Mouse (Mus musculus) kidney, embryonic 14.5 days (tissue): ENCODE measurements around the gene Prss36. TPM values are rescaled to one million over a fixed set of nuclear protein-coding genes. Genes with fewer than 3 reads are reported as not detected.
A peak's percentile ranks its signal among the peaks of the same experiment; 100 is the strongest.

Source experiments
- ATAC-seq: fragments of 200-750 bp; cut with Nextera tagmentation; 2 replicates; pipeline ENCODE4 v1.8.0; 2017; ENCODE audit warnings: moderate number of reproducible peaks, mild to moderate bottlenecking, moderate TSS enrichment, moderate library complexity; ENCODE audit not compliant: low FRiP score, low TSS enrichment
- H3K27ac ChIP-seq: fragments of 300-500 bp; sonication (generic); 2 replicates; pipeline ENCODE4 v1.5.1; 2014; ENCODE audit warnings: low read depth, mild to moderate bottlenecking, low read length, moderate library complexity, mixed read lengths
- H3K27me3 ChIP-seq: fragments of 300-500 bp; sonication (generic); 2 replicates; pipeline ENCODE4 v1.6.1; 2014; ENCODE audit warnings: mild to moderate bottlenecking, low read length; ENCODE audit not compliant: control insufficient read depth, insufficient read depth
- H3K36me3 ChIP-seq: fragments of 300-500 bp; sonication (generic); 2 replicates; pipeline ENCODE4 v1.6.1; 2014; ENCODE audit warnings: low read length, mixed read lengths; ENCODE audit not compliant: control insufficient read depth, insufficient read depth
- H3K4me1 ChIP-seq: fragments of 300-500 bp; sonication (generic); 2 replicates; pipeline ENCODE4 v1.6.1; 2014; ENCODE audit warnings: low read length, mixed read lengths; ENCODE audit not compliant: control insufficient read depth, insufficient read depth
- H3K4me2 ChIP-seq: fragments of 300-500 bp; sonication (generic); replicated peaks from 2 replicates; pipeline ENCODE4 v1.6.1; 2014; ENCODE audit warnings: low read depth, mild to moderate bottlenecking, low read length
- H3K4me3 ChIP-seq: fragments of 300-500 bp; sonication (generic); 2 replicates; pipeline ENCODE4 v1.5.1; 2014; ENCODE audit warnings: mild to moderate bottlenecking, low read length
- H3K9ac ChIP-seq: fragments of 300-500 bp; sonication (generic); 2 replicates; pipeline ENCODE4 v1.6.1; 2014; ENCODE audit warnings: low read depth, mild to moderate bottlenecking, low read length, moderate library complexity
- H3K9me3 ChIP-seq: fragments of 300-500 bp; sonication (generic); 2 replicates; pipeline ENCODE4 v1.6.1; 2016; ENCODE audit warnings: low read length; ENCODE audit not compliant: control insufficient read depth
- WGBS: fragments of 180-500 bp; shearing (Covaris S2); extraction: QIAGEN DNeasy Blood & Tissue Kit; methylation state at CpG from one replicate; pipeline ENCODE4 v1.1.7; 2014; 5-methylcytosine and 5-hydroxymethylcytosine counted together
- polyA plus RNA-seq: library from polyadenylated mRNA; unstranded; fragments of >200 nt; fragmentation: Nextera tagmentation; extraction: Ambion mirVana; gene quantifications from 2 replicates; pipeline ENCODE4 v1.2.1, GENCODE M21; 2014

Prss36 gene
- polyA plus RNA-seq, 1 experiment from 2014 or later: 12.4 TPM

GRCm38 (mm10) chr7:127918203-127918602 lies 28.3 kb downstream of the Prss36 start:
- Histone ChIP-seq H3K27ac (no peak overlapping the region), H3K4me3 (no peak overlapping the region), H3K36me3 (peaks cover 53% of the 10 kb centered on the region), H3K4me1 (peaks cover 1% of the 10 kb centered on the region; the same call in 1 of the 2 replicates), H3K4me2 (no peak overlapping the region), H3K9ac (no peak overlapping the region), H3K27me3 (no peaks in the 10 kb centered on the region), H3K9me3 (no peaks in the 10 kb centered on the region)
- no peak for ATAC-seq
- 58% methylated on average over 3 of the region's 3 CpGs for WGBS

- H3K4me2 ChIP-seq: no peak overlapping the region
- 93% methylated on average over 12 of the region's 12 CpGs for WGBS
- no peak overlapping the region for H3K9ac ChIP-seq
- no peak for ATAC-seq
- peaks cover 32% of the 10 kb centered on the region for H3K36me3 ChIP-seq
- H3K4me3 ChIP-seq: no peak overlapping the region
- no peak overlapping the region for H3K27ac ChIP-seq
- H3K4me1 ChIP-seq: peaks cover 11% of the 10 kb centered on the region; the same call in 1 of the 2 replicates
- no peaks in the 10 kb centered on the region for H3K9me3 ChIP-seq
- H3K27me3 ChIP-seq: no peaks in the 10 kb centered on the region
Measured at GRCm38 (mm10) chr7:127915293-127915692, 31.2 kb downstream of the Prss36 start.

- peak overlapping the region; percentile 61 for H3K4me2 ChIP-seq
- ATAC-seq: no peak
- peaks cover 46% of the 10 kb centered on the region for H3K36me3 ChIP-seq
- H3K4me3 ChIP-seq: peak overlapping the region; percentile 84
- 22% methylated on average over 4 of the region's 4 CpGs for WGBS
- no peaks in the 10 kb centered on the region for H3K9me3 ChIP-seq
- H3K27me3 ChIP-seq: no peaks in the 10 kb centered on the region
- H3K9ac ChIP-seq: peak overlapping the region; percentile 79
- peaks cover 11% of the 10 kb centered on the region; the same call in 1 of the 2 replicates for H3K4me1 ChIP-seq
- no peak overlapping the region for H3K27ac ChIP-seq
Measured at GRCm38 (mm10) chr7:127912938-127913337, 33.6 kb downstream of the Prss36 start.

GRCm38 (mm10) chr7:127912190-127912871 lies 34.2 kb downstream of the Prss36 start, which contains the start of gene Kat8:
Gene Kat8, plus strand, starts transcription at chr7:127912516.
- no peaks in the 10 kb centered on the region for H3K27me3 ChIP-seq
- peak within 1 kb of the TSS; percentile 80; the same call in 1 of the 2 replicates for H3K27ac ChIP-seq
- WGBS: 2% methylated on average over 40 of the region's 40 CpGs
- H3K4me2 ChIP-seq: peak within 1 kb of the TSS; percentile 61
- H3K4me1 ChIP-seq: peaks cover 11% of the 10 kb centered on the region; the same call in 1 of the 2 replicates
- ATAC-seq: peak; percentile 95
- peak within 1 kb of the TSS; percentile 84 for H3K4me3 ChIP-seq
- no peaks in the 10 kb centered on the region for H3K9me3 ChIP-seq
- peak within 1 kb of the TSS; percentile 79 for H3K9ac ChIP-seq
- H3K36me3 ChIP-seq: peaks cover 47% of the 10 kb centered on the region

GRCm38 (mm10) chr7:127908656-127909055 lies 37.9 kb downstream of the Prss36 start:
- H3K36me3 ChIP-seq: peaks cover 48% of the 10 kb centered on the region
- H3K9me3 ChIP-seq: no peaks in the 10 kb centered on the region
- WGBS: 87% methylated on average over 4 of the region's 4 CpGs
- H3K9ac ChIP-seq: no peak overlapping the region
- H3K4me3 ChIP-seq: no peak overlapping the region
- peaks cover 19% of the 10 kb centered on the region for H3K4me1 ChIP-seq
- no peaks in the 10 kb centered on the region for H3K27me3 ChIP-seq
- no peak for ATAC-seq
- H3K4me2 ChIP-seq: no peak overlapping the region
- H3K27ac ChIP-seq: no peak overlapping the region

GRCm38 (mm10) chr7:127907939-127908338 lies 38.6 kb downstream of the Prss36 start:
- Histone ChIP-seq H3K4me2 (no peak overlapping the region), H3K27ac (no peak overlapping the region), H3K4me1 (peaks cover 15% of the 10 kb centered on the region), H3K9me3 (no peaks in the 10 kb centered on the region), H3K4me3 (no peak overlapping the region), H3K9ac (no peak overlapping the region), H3K36me3 (peaks cover 48% of the 10 kb centered on the region), H3K27me3 (no peaks in the 10 kb centered on the region)
- no peak for ATAC-seq
- WGBS: 94% methylated on average over 12 of the region's 12 CpGs

- H3K4me1 ChIP-seq: peaks cover 7% of the 10 kb centered on the region
- H3K9ac ChIP-seq: peak within 1 kb of the TSS; percentile 79
- H3K4me2 ChIP-seq: peak within 1 kb of the TSS; percentile 86
- H3K9me3 ChIP-seq: no peaks in the 10 kb centered on the region
- H3K36me3 ChIP-seq: peaks cover 43% of the 10 kb centered on the region
- peak within 1 kb of the TSS; percentile 56 for H3K4me3 ChIP-seq
- H3K27me3 ChIP-seq: no peaks in the 10 kb centered on the region
- H3K27ac ChIP-seq: peak within 1 kb of the TSS; percentile 65; the same call in 1 of the 2 replicates
- 6% methylated on average over 38 of the region's 38 CpGs for WGBS
- ATAC-seq: peak; percentile 94
Measured at GRCm38 (mm10) chr7:127903971-127904796, 42.3 kb downstream of the Prss36 start, which contains the start of gene Bckdk. Gene Bckdk, plus strand, starts transcription at chr7:127904082.

GRCm38 (mm10) chr7:127901772-127902171 lies 44.8 kb downstream of the Prss36 start:
- Histone ChIP-seq H3K4me3 (no peak overlapping the region), H3K4me2 (no peak overlapping the region), H3K27me3 (no peaks in the 10 kb centered on the region), H3K4me1 (peaks cover 7% of the 10 kb centered on the region), H3K9me3 (no peaks in the 10 kb centered on the region), H3K27ac (no peak overlapping the region), H3K36me3 (peaks cover 19% of the 10 kb centered on the region), H3K9ac (no peak overlapping the region)
- no peak for ATAC-seq
- WGBS: 86% methylated on average over 2 of the region's 2 CpGs
